Mouse (Mus musculus): Measurements from ENCODE around the gene Armc5. TPM values are rescaled to one million over a fixed set of nuclear protein-coding genes. Genes with fewer than 3 reads are reported as not detected.

The Armc5 gene
- polyA plus RNA-seq, 1 experiment from 2014 or later = 10.2 TPM

DNA sequence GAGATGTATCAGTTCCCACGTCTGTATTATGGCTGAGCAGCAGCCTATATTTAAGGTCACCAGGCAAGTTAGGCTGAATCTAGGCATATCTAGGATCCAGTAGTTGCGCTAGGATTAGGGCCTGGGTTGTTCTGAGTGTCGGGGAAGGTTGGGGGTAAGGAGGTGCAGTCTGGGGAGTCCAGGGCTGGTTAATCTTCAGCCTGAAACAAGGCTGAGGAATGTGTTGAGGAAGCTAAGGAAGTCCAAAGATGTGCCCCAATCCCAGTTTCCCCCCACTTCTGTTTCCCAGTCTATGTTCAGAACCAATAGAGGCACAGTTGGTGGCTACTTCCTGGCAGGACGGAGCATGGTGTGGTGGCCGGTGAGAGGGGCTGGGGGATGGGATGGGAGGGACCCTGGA, 28.9 kb downstream of the Armc5 start:
- H3K4me2 ChIP-seq (ENCODE audit: low read length) = no peak overlapping the region
- no peaks in the 10 kb centered on the region for H3K4me1 ChIP-seq (ENCODE audit: control insufficient read depth, insufficient read depth, low read length)
- no peaks in the 10 kb centered on the region for H3K27me3 ChIP-seq (ENCODE audit: control insufficient read depth, insufficient read depth, low read length)
- ATAC-seq (ENCODE audit: low FRiP score, low TSS enrichment) (no peak), DNase-seq (no peak)
- H3K4me3 ChIP-seq (replicated peaks; ENCODE audit: low read depth, low read length) = no peak overlapping the region
- 82% methylated on average over 5 of the region's 5 CpGs for WGBS
- H3K9ac ChIP-seq (replicated peaks; ENCODE audit: low read length) = no peak overlapping the region
- peaks cover 3% of the 10 kb centered on the region for H3K36me3 ChIP-seq (ENCODE audit: control insufficient read depth, insufficient read depth, low read length)
- H3K27ac ChIP-seq (replicated peaks; ENCODE audit: low read depth, low read length) = no peak overlapping the region
- H3K9me3 ChIP-seq (ENCODE audit: control insufficient read depth, low read length) = no peaks in the 10 kb centered on the region

DNA sequence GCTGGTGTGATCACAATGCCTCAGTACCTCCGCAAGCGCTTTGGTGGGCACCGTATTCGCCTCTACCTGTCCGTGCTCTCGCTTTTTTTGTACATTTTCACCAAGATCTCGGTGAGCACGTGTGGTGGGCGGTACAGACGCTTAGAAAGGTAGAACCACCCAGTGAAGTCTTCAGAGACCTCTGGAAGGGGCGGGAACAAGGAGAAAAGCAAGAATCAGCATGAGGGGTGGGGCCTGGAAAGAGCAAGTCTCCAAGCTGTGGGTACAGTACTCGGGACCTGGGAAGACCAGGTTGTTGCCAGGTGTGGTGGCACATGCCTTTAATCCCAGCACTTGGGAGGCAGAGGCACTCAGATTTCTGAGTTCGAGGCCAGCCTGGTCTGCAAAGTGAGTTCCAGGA, 30.2 kb downstream of the Armc5 start:
- Histone ChIP-seq H3K27me3 (ENCODE audit: control insufficient read depth, insufficient read depth, low read length) (no peaks in the 10 kb centered on the region), H3K4me2 (ENCODE audit: low read length) (no peak overlapping the region), H3K9ac (replicated peaks; ENCODE audit: low read length) (no peak overlapping the region), H3K27ac (replicated peaks; ENCODE audit: low read depth, low read length) (no peak overlapping the region), H3K36me3 (ENCODE audit: control insufficient read depth, insufficient read depth, low read length) (peaks cover 17% of the 10 kb centered on the region), H3K4me1 (ENCODE audit: control insufficient read depth, insufficient read depth, low read length) (no peaks in the 10 kb centered on the region), H3K9me3 (ENCODE audit: control insufficient read depth, low read length) (no peaks in the 10 kb centered on the region), H3K4me3 (replicated peaks; ENCODE audit: low read depth, low read length) (no peak overlapping the region)
- no peak for DNase-seq
- no peak for ATAC-seq (ENCODE audit: low FRiP score, low TSS enrichment)
- WGBS = 69% methylated on average over 13 of the region's 13 CpGs

GRCm38 (mm10) chr7:128267813-128268212, 30.7 kb downstream of the Armc5 start:
- no peaks in the 10 kb centered on the region for H3K27me3 ChIP-seq (ENCODE audit: control insufficient read depth, insufficient read depth, low read length)
- H3K4me2 ChIP-seq (ENCODE audit: low read length) = no peak overlapping the region
- H3K4me1 ChIP-seq (ENCODE audit: control insufficient read depth, insufficient read depth, low read length) = no peaks in the 10 kb centered on the region
- no peak overlapping the region for H3K9ac ChIP-seq (replicated peaks; ENCODE audit: low read length)
- ATAC-seq (ENCODE audit: low FRiP score, low TSS enrichment) (no peak), DNase-seq (no peak)
- WGBS = 90% methylated on average over 7 of the region's 7 CpGs
- H3K4me3 ChIP-seq (replicated peaks; ENCODE audit: low read depth, low read length) = no peak overlapping the region
- no peak overlapping the region for H3K27ac ChIP-seq (replicated peaks; ENCODE audit: low read depth, low read length)
- no peaks in the 10 kb centered on the region for H3K9me3 ChIP-seq (ENCODE audit: control insufficient read depth, low read length)
- peaks cover 18% of the 10 kb centered on the region for H3K36me3 ChIP-seq (ENCODE audit: control insufficient read depth, insufficient read depth, low read length)

- no peak for DNase-seq
- no peak overlapping the region for H3K4me2 ChIP-seq (ENCODE audit: low read length)
- H3K9me3 ChIP-seq (ENCODE audit: control insufficient read depth, low read length) = no peaks in the 10 kb centered on the region
- H3K4me3 ChIP-seq (replicated peaks; ENCODE audit: low read depth, low read length) = no peak overlapping the region
- H3K27me3 ChIP-seq (ENCODE audit: control insufficient read depth, insufficient read depth, low read length) = no peaks in the 10 kb centered on the region
- no peak overlapping the region for H3K27ac ChIP-seq (replicated peaks; ENCODE audit: low read depth, low read length)
- WGBS = 61% methylated on average over 13 of the region's 13 CpGs
- no peak overlapping the region for H3K9ac ChIP-seq (replicated peaks; ENCODE audit: low read length)
- no peaks in the 10 kb centered on the region for H3K4me1 ChIP-seq (ENCODE audit: control insufficient read depth, insufficient read depth, low read length)
- peaks cover 36% of the 10 kb centered on the region for H3K36me3 ChIP-seq (ENCODE audit: control insufficient read depth, insufficient read depth, low read length)
- ATAC-seq (ENCODE audit: low FRiP score, low TSS enrichment) = no peak
Measured at GRCm38 (mm10) chr7:128270431-128270850, 33.3 kb downstream of the Armc5 start.

DNA sequence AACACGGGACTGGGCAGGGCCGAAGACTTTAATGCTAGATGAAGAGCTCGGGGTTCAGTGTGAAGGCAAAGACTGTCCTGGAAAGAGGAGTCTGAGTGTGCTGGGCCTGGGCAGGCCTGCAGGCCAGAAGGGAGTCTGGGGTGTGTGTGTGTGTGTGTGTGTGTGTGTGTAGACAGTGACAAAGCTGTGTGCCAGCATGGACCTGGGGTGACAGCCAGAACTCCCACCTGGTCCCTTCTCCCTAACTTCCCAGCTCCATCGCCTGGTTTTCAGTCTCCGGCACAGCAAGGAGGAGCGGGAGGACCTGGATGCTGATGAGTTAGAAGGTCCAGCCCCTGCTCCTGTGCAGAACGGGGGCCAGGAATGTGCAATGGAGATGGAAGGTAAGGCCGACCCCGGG, 34.4 kb downstream of the Armc5 start:
- Histone ChIP-seq H3K36me3 (ENCODE audit: control insufficient read depth, insufficient read depth, low read length) (peaks cover 46% of the 10 kb centered on the region), H3K4me3 (replicated peaks; ENCODE audit: low read depth, low read length) (no peak overlapping the region), H3K4me1 (ENCODE audit: control insufficient read depth, insufficient read depth, low read length) (no peaks in the 10 kb centered on the region), H3K27me3 (ENCODE audit: control insufficient read depth, insufficient read depth, low read length) (no peaks in the 10 kb centered on the region), H3K9ac (replicated peaks; ENCODE audit: low read length) (no peak overlapping the region), H3K4me2 (ENCODE audit: low read length) (no peak overlapping the region), H3K27ac (replicated peaks; ENCODE audit: low read depth, low read length) (no peak overlapping the region), H3K9me3 (ENCODE audit: control insufficient read depth, low read length) (no peaks in the 10 kb centered on the region)
- no peak for DNase-seq
- 94% methylated on average over 9 of the region's 9 CpGs for WGBS
- no peak for ATAC-seq (ENCODE audit: low FRiP score, low TSS enrichment)

DNA sequence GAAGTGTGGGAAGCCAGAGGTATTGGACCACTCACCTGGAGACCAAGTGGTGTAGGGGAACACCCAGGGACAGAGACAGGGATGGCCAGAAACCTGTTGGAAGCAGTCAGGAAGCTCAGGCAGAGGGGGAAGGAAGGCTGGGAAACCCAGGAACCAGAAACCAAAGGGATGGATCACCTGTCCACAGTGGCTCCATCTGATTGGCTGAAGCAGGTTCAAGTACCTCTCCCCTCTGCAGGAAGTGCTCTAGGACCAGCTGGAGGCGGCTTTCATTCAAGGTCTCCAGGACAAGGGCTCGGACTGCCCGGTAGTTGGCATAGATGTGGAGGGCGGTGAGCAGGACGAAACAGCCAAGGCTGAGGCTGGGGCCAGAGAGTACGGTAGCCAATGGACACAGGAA, 38.9 kb downstream of the Armc5 start:
- WGBS = 91% methylated on average over 6 of the region's 6 CpGs
- ATAC-seq (ENCODE audit: low FRiP score, low TSS enrichment) = no peak
- DNase-seq = no peak
- Histone ChIP-seq H3K27ac (replicated peaks; ENCODE audit: low read depth, low read length) (no peak overlapping the region), H3K36me3 (ENCODE audit: control insufficient read depth, insufficient read depth, low read length) (peaks cover 62% of the 10 kb centered on the region), H3K4me2 (ENCODE audit: low read length) (no peak overlapping the region), H3K4me3 (replicated peaks; ENCODE audit: low read depth, low read length) (no peak overlapping the region), H3K27me3 (ENCODE audit: control insufficient read depth, insufficient read depth, low read length) (no peaks in the 10 kb centered on the region), H3K9ac (replicated peaks; ENCODE audit: low read length) (no peak overlapping the region), H3K9me3 (ENCODE audit: control insufficient read depth, low read length) (no peaks in the 10 kb centered on the region), H3K4me1 (ENCODE audit: control insufficient read depth, insufficient read depth, low read length) (no peaks in the 10 kb centered on the region)

GRCm38 (mm10) chr7:128279750-128280149, 42.6 kb downstream of the Armc5 start:
- WGBS = 76% methylated on average over 4 of the region's 4 CpGs
- no peak for ATAC-seq (ENCODE audit: low FRiP score, low TSS enrichment)
- H3K9me3 ChIP-seq (ENCODE audit: control insufficient read depth, low read length) = no peaks in the 10 kb centered on the region

GRCm38 (mm10) chr7:128281765-128282164, 44.6 kb downstream of the Armc5 start:
- Histone ChIP-seq H3K9ac (replicated peaks; ENCODE audit: low read length) (no peak overlapping the region), H3K9me3 (ENCODE audit: control insufficient read depth, low read length) (no peaks in the 10 kb centered on the region), H3K4me2 (ENCODE audit: low read length) (no peak overlapping the region), H3K27ac (replicated peaks; ENCODE audit: low read depth, low read length) (no peak overlapping the region), H3K4me1 (ENCODE audit: control insufficient read depth, insufficient read depth, low read length) (peaks cover 6% of the 10 kb centered on the region; the same call in 1 of the 2 replicates), H3K27me3 (ENCODE audit: control insufficient read depth, insufficient read depth, low read length) (no peaks in the 10 kb centered on the region), H3K4me3 (replicated peaks; ENCODE audit: low read depth, low read length) (no peak overlapping the region), H3K36me3 (ENCODE audit: control insufficient read depth, insufficient read depth, low read length) (peaks cover 26% of the 10 kb centered on the region)
- ATAC-seq (ENCODE audit: low FRiP score, low TSS enrichment) (no peak), DNase-seq (no peak)
- WGBS = 61% methylated on average over 11 of the region's 11 CpGs

More at GRCm38 (mm10) chr7:128279750-128280149, 42.6 kb downstream of the Armc5 start:
- Histone ChIP-seq H3K36me3 (ENCODE audit: control insufficient read depth, insufficient read depth, low read length) (peaks cover 38% of the 10 kb centered on the region), H3K4me1 (ENCODE audit: control insufficient read depth, insufficient read depth, low read length) (peaks cover 6% of the 10 kb centered on the region; the same call in 1 of the 2 replicates), H3K9ac (replicated peaks; ENCODE audit: low read length) (no peak overlapping the region), H3K4me2 (ENCODE audit: low read length) (no peak overlapping the region), H3K27me3 (ENCODE audit: control insufficient read depth, insufficient read depth, low read length) (no peaks in the 10 kb centered on the region), H3K4me3 (replicated peaks; ENCODE audit: low read depth, low read length) (no peak overlapping the region), H3K27ac (replicated peaks; ENCODE audit: low read depth, low read length) (no peak overlapping the region)
- no peak for DNase-seq

- Histone ChIP-seq H3K9me3 (ENCODE audit: control insufficient read depth, low read length) (no peaks in the 10 kb centered on the region), H3K36me3 (ENCODE audit: control insufficient read depth, insufficient read depth, low read length) (peaks cover 28% of the 10 kb centered on the region), H3K4me1 (ENCODE audit: control insufficient read depth, insufficient read depth, low read length) (peaks cover 6% of the 10 kb centered on the region; the same call in 1 of the 2 replicates), H3K27ac (replicated peaks; ENCODE audit: low read depth, low read length) (no peak overlapping the region), H3K4me2 (ENCODE audit: low read length) (no peak overlapping the region), H3K4me3 (replicated peaks; ENCODE audit: low read depth, low read length) (no peak overlapping the region), H3K27me3 (ENCODE audit: control insufficient read depth, insufficient read depth, low read length) (no peaks in the 10 kb centered on the region), H3K9ac (replicated peaks; ENCODE audit: low read length) (no peak overlapping the region)
- no peak for ATAC-seq (ENCODE audit: low FRiP score, low TSS enrichment)
- DNase-seq = peak; percentile 6
- 6% methylated on average over 7 of the region's 7 CpGs for WGBS
Measured at GRCm38 (mm10) chr7:128282532-128283244, 45.5 kb downstream of the Armc5 start.
